Mouse (Mus musculus) embryonic facial prominence, embryonic 15.5 days (tissue): Measurements from ENCODE around the gene Entr1. TPM values are rescaled to one million over a fixed set of nuclear protein-coding genes. Genes with fewer than 3 reads are reported as not detected.
A peak's percentile ranks its signal among the peaks of the same experiment; 100 is the strongest.

Experiments
- ATAC-seq: fragments of 200-750 bp; cut with Nextera tagmentation; 2 replicates; pipeline ENCODE4 v1.8.0; 2017; ENCODE audit warnings: low read depth, moderate TSS enrichment; ENCODE audit not compliant: insufficient number of reproducible peaks, low FRiP score, low TSS enrichment
- H3K27ac ChIP-seq: fragments of 300-500 bp; sonication (generic); replicated peaks from 2 replicates; pipeline ENCODE4 v1.5.1; 2015; ENCODE audit warnings: mild to moderate bottlenecking, inconsistent platforms
- H3K27me3 ChIP-seq: fragments of 300-500 bp; sonication (generic); 2 replicates; pipeline ENCODE4 v1.6.1; 2015; ENCODE audit warnings: inconsistent platforms
- H3K36me3 ChIP-seq: fragments of 300-500 bp; sonication (generic); 2 replicates; pipeline ENCODE4 v1.6.1; 2015; ENCODE audit warnings: mild to moderate bottlenecking, inconsistent platforms
- H3K4me1 ChIP-seq: fragments of 300-500 bp; sonication (generic); 2 replicates; pipeline ENCODE4 v1.6.1; 2015; ENCODE audit warnings: inconsistent platforms
- H3K4me2 ChIP-seq: fragments of 300-500 bp; sonication (generic); replicated peaks from 2 replicates; pipeline ENCODE4 v1.6.1; 2015; ENCODE audit warnings: mild to moderate bottlenecking, inconsistent platforms
- H3K4me3 ChIP-seq: fragments of 300-500 bp; sonication (generic); replicated peaks from 2 replicates; pipeline ENCODE4 v1.5.1; 2015; ENCODE audit warnings: mild to moderate bottlenecking, inconsistent platforms
- H3K9ac ChIP-seq: fragments of 300-500 bp; sonication (generic); 2 replicates; pipeline ENCODE4 v1.6.1; 2015; ENCODE audit warnings: inconsistent platforms
- H3K9me3 ChIP-seq: fragments of 300-500 bp; sonication (generic); replicated peaks from 2 replicates; pipeline ENCODE4 v1.6.1; 2016; ENCODE audit warnings: inconsistent platforms
- WGBS: fragments of 180-500 bp; shearing (Covaris S2); methylation state at CpG from one replicate; pipeline ENCODE4 v1.1.7; 2015; 5-methylcytosine and 5-hydroxymethylcytosine counted together
- polyA plus RNA-seq: library from polyadenylated mRNA; unstranded; fragments of >200 nt; fragmentation: Nextera tagmentation; extraction: Ambion mirVana; gene quantifications from 2 replicates; pipeline ENCODE4 v1.2.1, GENCODE M21; 2015

Gene Entr1
- polyA plus RNA-seq, 1 experiment from 2014 or later = 141 TPM

GRCm38 (mm10) chr2:26342609-26343490 lies 46.3 kb downstream of the Entr1 start:
- WGBS = 61% methylated on average over 11 of the region's 11 CpGs
- Histone ChIP-seq H3K9ac (no peak overlapping the region), H3K27me3 (no peaks in the 10 kb centered on the region), H3K4me1 (peaks cover 34% of the 10 kb centered on the region), H3K9me3 (no peaks in the 10 kb centered on the region), H3K4me2 (no peak overlapping the region), H3K27ac (peak overlapping the region; percentile 67), H3K36me3 (peaks cover 80% of the 10 kb centered on the region), H3K4me3 (no peak overlapping the region)
- no peak for ATAC-seq

DNA sequence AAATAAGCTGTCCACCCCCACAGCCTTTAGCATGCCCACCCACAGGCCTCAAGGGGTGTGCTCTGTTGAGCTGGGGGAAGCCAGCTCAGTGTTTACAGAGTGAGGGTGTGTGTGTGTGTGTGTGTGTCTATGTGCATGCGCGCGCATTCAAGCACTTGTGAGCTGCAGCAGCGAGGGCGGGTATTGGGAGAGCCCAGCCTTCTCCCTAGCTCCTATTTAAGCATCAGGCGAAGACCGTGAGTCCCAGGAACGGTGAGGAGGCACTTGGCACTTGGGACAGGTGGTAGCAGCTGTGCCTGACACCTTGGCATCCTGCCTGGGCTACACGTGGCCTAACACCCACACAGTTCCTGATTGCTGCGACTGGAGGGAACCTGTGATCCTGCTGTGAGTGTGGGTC lies 47.1 kb downstream of the Entr1 start:
- H3K9me3 ChIP-seq = no peaks in the 10 kb centered on the region
- ATAC-seq = peak; percentile 43; the same call in 1 of the 2 replicates
- 67% methylated on average over 10 of the region's 10 CpGs for WGBS
- no peaks in the 10 kb centered on the region for H3K27me3 ChIP-seq
- no peak overlapping the region for H3K4me3 ChIP-seq
- no peak overlapping the region for H3K4me2 ChIP-seq
- peak overlapping the region; percentile 71 for H3K27ac ChIP-seq
- H3K4me1 ChIP-seq = peaks cover 26% of the 10 kb centered on the region
- H3K36me3 ChIP-seq = peaks cover 72% of the 10 kb centered on the region
- no peak overlapping the region for H3K9ac ChIP-seq

GRCm38 (mm10) chr2:26341510-26341981 lies 47.6 kb downstream of the Entr1 start:
- Histone ChIP-seq H3K9me3 (no peaks in the 10 kb centered on the region), H3K27ac (peak overlapping the region; percentile 71), H3K4me1 (peaks cover 25% of the 10 kb centered on the region), H3K9ac (no peak overlapping the region), H3K36me3 (peaks cover 68% of the 10 kb centered on the region), H3K27me3 (no peaks in the 10 kb centered on the region), H3K4me3 (no peak overlapping the region), H3K4me2 (no peak overlapping the region)
- ATAC-seq = peak; percentile 68
- 81% methylated on average over 2 of the region's 2 CpGs for WGBS

DNA sequence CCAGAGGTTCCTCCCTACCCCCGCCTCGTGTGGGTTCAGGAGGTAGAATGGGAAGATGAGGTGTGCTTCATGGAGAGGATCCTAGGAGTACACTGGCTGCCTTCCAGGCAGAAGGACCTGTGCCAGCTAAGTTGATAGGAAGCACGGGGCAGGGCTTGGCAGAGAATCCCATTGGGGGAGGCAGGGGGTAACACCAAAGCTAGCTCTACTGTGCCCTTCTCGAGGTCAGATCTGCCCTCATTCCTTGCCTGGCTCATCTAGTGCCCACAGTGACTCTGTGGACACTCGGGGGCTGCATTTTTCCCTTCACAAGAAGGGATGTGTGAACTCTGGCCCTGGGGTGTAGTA lies 49.9 kb downstream of the Entr1 start:
- H3K9ac ChIP-seq = no peak overlapping the region
- H3K27ac ChIP-seq = no peak overlapping the region
- no peaks in the 10 kb centered on the region for H3K9me3 ChIP-seq
- no peak overlapping the region for H3K4me2 ChIP-seq
- peaks cover 51% of the 10 kb centered on the region for H3K36me3 ChIP-seq
- WGBS = 76% methylated on average over 5 of the region's 5 CpGs
- ATAC-seq = no peak
- H3K4me3 ChIP-seq = no peak overlapping the region
- peaks cover 25% of the 10 kb centered on the region for H3K4me1 ChIP-seq
- no peaks in the 10 kb centered on the region for H3K27me3 ChIP-seq

GRCm38 (mm10) chr2:26338302-26339203 lies 50.6 kb downstream of the Entr1 start:
- no peaks in the 10 kb centered on the region for H3K27me3 ChIP-seq
- H3K36me3 ChIP-seq = peaks cover 45% of the 10 kb centered on the region
- no peak overlapping the region for H3K27ac ChIP-seq
- H3K4me2 ChIP-seq = no peak overlapping the region
- no peak overlapping the region for H3K4me3 ChIP-seq
- peaks cover 25% of the 10 kb centered on the region for H3K4me1 ChIP-seq
- ATAC-seq = no peak
- H3K9ac ChIP-seq = no peak overlapping the region
- H3K9me3 ChIP-seq = no peaks in the 10 kb centered on the region
- 79% methylated on average over 8 of the region's 13 CpGs for WGBS

Other genes with a start within 250 kb of the Entr1 start
- gene Lhx3, start 181.0 kb downstream of the Entr1 start, polyA plus RNA-seq = 1.3 and 1.8 TPM in 2 replicates
- 21.7 and 22.1 TPM in 2 replicates for gene Qsox2, start 151.8 kb downstream of the Entr1 start, polyA plus RNA-seq
- 0.70 and 1.1 TPM in 2 replicates for gene Ccdc187, start 94.8 kb downstream of the Entr1 start, polyA plus RNA-seq
- 52.0 and 52.1 TPM in 2 replicates for gene Gpsm1, start 73.8 kb downstream of the Entr1 start, polyA plus RNA-seq
- 30.2 and 31.9 TPM in 2 replicates for gene Dnlz, start 37.2 kb downstream of the Entr1 start, polyA plus RNA-seq
- gene Card9, start 28.4 kb downstream of the Entr1 start, polyA plus RNA-seq = 0.84 and 1.7 TPM in 2 replicates
- 25.3 and 30.2 TPM in 2 replicates for gene Snapc4, start 8.7 kb downstream of the Entr1 start, polyA plus RNA-seq
- 90.4 and 92.6 TPM in 2 replicates for gene Pmpca, start within 50 bp of the Entr1 start, polyA plus RNA-seq
- 23.2 and 25.1 TPM in 2 replicates for gene Inpp5e, start 19.9 kb upstream of the Entr1 start, polyA plus RNA-seq
- gene Sec16a, start 55.9 kb upstream of the Entr1 start, polyA plus RNA-seq = 25.9 and 27.0 TPM in 2 replicates
- 26.0 and 30.3 TPM in 2 replicates for gene Notch1, start 127.3 kb upstream of the Entr1 start, polyA plus RNA-seq
- 111 and 125 TPM in 2 replicates for gene Egfl7, start 190.7 kb upstream of the Entr1 start, polyA plus RNA-seq
- gene Gm20532, start 197.3 kb upstream of the Entr1 start, polyA plus RNA-seq = not detected in 2 replicates
- gene Agpat2, start 215.1 kb upstream of the Entr1 start, polyA plus RNA-seq = 31.7 and 32.2 TPM in 2 replicates
- gene Fam69b, start 239.1 kb upstream of the Entr1 start, polyA plus RNA-seq = 44.0 and 48.6 TPM in 2 replicates